Mouse (Mus musculus) neural tube, embryonic 15.5 days (tissue): ENCODE results near the gene Timp2. TPM values are rescaled to one million over a fixed set of nuclear protein-coding genes. Genes with fewer than 3 reads are reported as not detected.
A peak's percentile ranks its signal among the peaks of the same experiment; 100 is the strongest.
"Not testable (repeated sequence)": the region's sequence is repeated elsewhere in the genome, so short reads cannot be mapped to it uniquely, and the experiment has no call there.

Source experiments
- ATAC-seq: fragments of 200-750 bp; cut with Nextera tagmentation; 2 replicates; pipeline ENCODE4 v1.8.0; 2017; ENCODE audit warnings: mild to moderate bottlenecking, moderate TSS enrichment, moderate library complexity; ENCODE audit not compliant: low FRiP score
- H3K27ac ChIP-seq: fragments of 300-500 bp; sonication (generic); replicated peaks from 2 replicates; pipeline ENCODE4 v1.5.1; 2015; ENCODE audit warnings: mild to moderate bottlenecking, inconsistent platforms
- H3K27me3 ChIP-seq: fragments of 300-500 bp; sonication (generic); replicated peaks from 2 replicates; pipeline ENCODE4 v1.6.1; 2015; ENCODE audit warnings: inconsistent platforms
- H3K36me3 ChIP-seq: fragments of 300-500 bp; sonication (generic); 2 replicates; pipeline ENCODE4 v1.6.1; 2015; ENCODE audit warnings: inconsistent platforms
- H3K4me1 ChIP-seq: fragments of 300-500 bp; sonication (generic); 2 replicates; pipeline ENCODE4 v1.6.1; 2015; ENCODE audit warnings: inconsistent platforms
- H3K4me2 ChIP-seq: fragments of 300-500 bp; sonication (generic); 2 replicates; pipeline ENCODE4 v1.6.1; 2015; ENCODE audit warnings: inconsistent platforms, mild to moderate bottlenecking, moderate library complexity
- H3K4me3 ChIP-seq: fragments of 300-500 bp; sonication (generic); replicated peaks from 2 replicates; pipeline ENCODE4 v1.5.1; 2015; ENCODE audit warnings: mild to moderate bottlenecking, inconsistent platforms
- H3K9ac ChIP-seq: fragments of 300-500 bp; sonication (generic); replicated peaks from 2 replicates; pipeline ENCODE4 v1.6.1; 2015; ENCODE audit warnings: mild to moderate bottlenecking, inconsistent platforms
- H3K9me3 ChIP-seq: fragments of 300-500 bp; sonication (generic); replicated peaks from 2 replicates; pipeline ENCODE4 v1.6.1; 2016; ENCODE audit warnings: inconsistent platforms
- WGBS: fragments of 180-500 bp; shearing (Covaris S2); methylation state at CpG from one replicate; pipeline ENCODE4 v1.1.7; 2015; ENCODE audit warnings: mixed read lengths; 5-methylcytosine and 5-hydroxymethylcytosine counted together
- polyA plus RNA-seq: library from polyadenylated mRNA; unstranded; fragments of >200 nt; fragmentation: Nextera tagmentation; extraction: Ambion mirVana; gene quantifications from 2 replicates; pipeline ENCODE4 v1.2.1, GENCODE M21; 2015

Timp2 gene
- polyA plus RNA-seq, 1 experiment from 2014 or later, result 84.6 TPM

GRCm38 (mm10) chr11:118316231-118316806 lies 39.2 kb downstream of the Timp2 start:
- 92% methylated on average over 8 of the region's 8 CpGs for WGBS

GRCm38 (mm10) chr11:118312132-118312723 lies 43.3 kb downstream of the Timp2 start:
- no peak for ATAC-seq
- Histone ChIP-seq H3K27me3 (no peaks in the 10 kb centered on the region), H3K4me2 (no peak overlapping the region), H3K9ac (no peak overlapping the region), H3K36me3 (peaks cover 56% of the 10 kb centered on the region), H3K27ac (no peak overlapping the region), H3K9me3 (peaks cover 4% of the 10 kb centered on the region; the same call in 1 of the 2 replicates), H3K4me3 (no peak overlapping the region), H3K4me1 (no peaks in the 10 kb centered on the region)
- 84% methylated on average over 6 of the region's 6 CpGs for WGBS

More at GRCm38 (mm10) chr11:118316231-118316806, 39.2 kb downstream of the Timp2 start:
- Histone ChIP-seq H3K4me2 (no peak overlapping the region), H3K9me3 (no peaks in the 10 kb centered on the region), H3K27me3 (no peaks in the 10 kb centered on the region), H3K36me3 (peaks cover 41% of the 10 kb centered on the region), H3K9ac (no peak overlapping the region), H3K27ac (no peak overlapping the region), H3K4me3 (no peak overlapping the region), H3K4me1 (peaks cover 9% of the 10 kb centered on the region)
- ATAC-seq, result no peak

DNA sequence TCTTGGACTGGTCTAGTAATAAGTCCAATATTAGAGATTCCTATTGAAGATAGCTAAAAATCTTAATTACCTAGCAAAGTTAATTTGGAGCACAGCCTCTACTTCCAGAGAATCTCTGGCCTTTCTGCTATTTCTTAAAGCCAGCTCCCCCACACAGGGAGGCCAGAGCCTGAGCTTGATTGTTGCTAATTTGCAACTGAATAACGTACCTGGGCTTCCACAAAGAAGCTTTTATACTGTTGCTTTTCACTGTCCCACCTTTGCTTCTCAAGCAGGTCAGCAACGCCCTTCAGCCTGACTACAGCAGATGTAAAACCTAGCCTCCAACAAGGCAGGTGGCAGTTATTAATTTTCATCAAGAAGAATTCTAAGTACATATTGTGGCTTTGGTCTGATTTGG lies 47.6 kb downstream of the Timp2 start:
- not testable (repeated sequence) for H3K27ac ChIP-seq, H3K4me1 ChIP-seq, H3K9me3 ChIP-seq, H3K27me3 ChIP-seq, H3K4me2 ChIP-seq, ATAC-seq, H3K9ac ChIP-seq, H3K4me3 ChIP-seq
- 83% methylated on average over 2 of the region's 2 CpGs for WGBS
- H3K36me3 ChIP-seq, result peaks cover 52% of the 10 kb centered on the region

DNA sequence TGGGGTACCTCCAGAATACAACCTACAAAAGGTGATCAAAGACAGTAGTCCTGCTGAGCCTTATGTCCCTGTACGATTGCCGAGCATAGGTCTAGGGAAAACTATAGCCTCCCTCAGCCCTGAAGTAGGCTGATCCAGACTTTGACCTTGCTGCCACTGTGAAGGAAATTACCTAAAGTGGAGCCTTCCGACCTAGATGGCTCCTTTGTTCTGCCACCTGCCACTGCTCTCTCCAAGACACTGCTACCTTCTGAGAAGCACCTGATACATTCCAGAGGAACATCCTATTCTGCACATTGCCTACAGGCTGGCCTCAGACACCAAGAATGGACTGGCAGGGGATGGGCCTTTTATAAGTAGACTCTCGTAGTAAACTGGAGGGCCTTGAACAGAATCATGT lies 51.6 kb downstream of the Timp2 start:
- H3K9ac ChIP-seq, H3K9me3 ChIP-seq, H3K4me2 ChIP-seq, ATAC-seq, H3K4me1 ChIP-seq, H3K4me3 ChIP-seq, H3K27ac ChIP-seq, H3K27me3 ChIP-seq: not testable (repeated sequence)
- 96% methylated on average over 4 of the region's 4 CpGs for WGBS
- peaks cover 37% of the 10 kb centered on the region for H3K36me3 ChIP-seq

GRCm38 (mm10) chr11:118298810-118299209 lies 56.7 kb downstream of the Timp2 start:
- 69% methylated on average over 2 of the region's 2 CpGs for WGBS

DNA sequence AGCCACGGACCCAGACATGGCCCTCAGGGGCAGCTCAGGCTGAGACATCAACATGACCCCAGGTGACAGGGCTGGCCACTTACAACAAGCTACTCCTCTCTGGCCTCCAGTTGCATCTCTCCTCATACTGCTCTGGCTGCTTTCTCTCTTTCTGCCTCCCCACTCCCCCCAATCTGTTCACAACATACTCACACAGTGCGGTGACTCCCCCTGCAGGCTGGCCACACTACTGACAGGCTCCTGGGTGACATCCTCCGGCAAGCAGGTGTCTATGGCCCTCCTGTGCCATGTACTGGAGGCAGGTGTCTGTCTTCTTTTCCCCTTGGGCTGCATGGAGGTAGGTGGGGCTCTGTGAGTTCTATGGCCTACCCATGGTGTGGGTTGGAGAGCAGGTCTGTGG lies 57.6 kb downstream of the Timp2 start:
- Histone ChIP-seq H3K9me3 (no peaks in the 10 kb centered on the region), H3K4me1 (no peaks in the 10 kb centered on the region), H3K4me2 (no peak overlapping the region), H3K27ac (no peak overlapping the region), H3K36me3 (peaks cover 12% of the 10 kb centered on the region; the same call in 1 of the 2 replicates), H3K27me3 (no peaks in the 10 kb centered on the region), H3K9ac (no peak overlapping the region), H3K4me3 (no peak overlapping the region)
- 85% methylated on average over 3 of the region's 3 CpGs for whole genome bisulfite sequencing
- no peak for ATAC-seq

More at GRCm38 (mm10) chr11:118298810-118299209, 56.7 kb downstream of the Timp2 start:
- H3K4me1 ChIP-seq, result no peaks in the 10 kb centered on the region
- H3K4me3 ChIP-seq, result no peak overlapping the region
- no peak overlapping the region for H3K27ac ChIP-seq
- no peak overlapping the region for H3K4me2 ChIP-seq
- H3K9ac ChIP-seq, result no peak overlapping the region
- H3K27me3 ChIP-seq, result no peaks in the 10 kb centered on the region
- no peaks in the 10 kb centered on the region for H3K9me3 ChIP-seq
- H3K36me3 ChIP-seq, result peaks cover 20% of the 10 kb centered on the region; the same call in 1 of the 2 replicates
- no peak for ATAC-seq

DNA sequence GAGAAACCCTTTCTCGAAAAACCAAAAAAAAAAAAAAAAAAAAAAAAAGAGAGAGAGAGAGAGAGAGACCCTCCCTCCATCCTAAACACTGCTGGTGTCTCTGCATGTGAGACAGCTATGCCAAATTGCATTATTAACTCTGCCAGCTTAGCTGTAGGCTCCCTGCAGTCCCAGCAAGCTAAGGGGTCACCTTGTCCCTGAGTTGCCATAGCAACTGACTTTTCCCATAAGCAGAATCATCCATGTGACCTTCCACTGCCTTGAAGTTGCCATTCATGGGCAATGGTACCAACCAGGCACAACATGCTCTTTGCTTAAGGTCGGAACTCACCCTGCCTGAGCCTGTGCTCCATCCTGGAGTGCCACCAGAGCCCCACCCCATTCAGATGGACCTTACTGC lies 60.5 kb downstream of the Timp2 start:
- Histone ChIP-seq H3K27me3 (no peaks in the 10 kb centered on the region), H3K27ac (no peak overlapping the region), H3K36me3 (no peaks in the 10 kb centered on the region), H3K4me1 (peaks cover 9% of the 10 kb centered on the region; the same call in 1 of the 2 replicates), H3K4me3 (no peak overlapping the region), H3K9ac (no peak overlapping the region), H3K4me2 (no peak overlapping the region), H3K9me3 (no peaks in the 10 kb centered on the region)
- WGBS, result 95% methylated on average over 2 of the region's 2 CpGs
- ATAC-seq, result no peak

GRCm38 (mm10) chr11:118292671-118293070 lies 62.9 kb downstream of the Timp2 start:
- H3K9ac ChIP-seq, result no peak overlapping the region
- no peak overlapping the region for H3K4me3 ChIP-seq
- no peaks in the 10 kb centered on the region for H3K9me3 ChIP-seq
- H3K27me3 ChIP-seq, result no peaks in the 10 kb centered on the region
- ATAC-seq, result no peak
- no peak overlapping the region for H3K4me2 ChIP-seq
- peaks cover 25% of the 10 kb centered on the region for H3K4me1 ChIP-seq
- H3K36me3 ChIP-seq, result no peaks in the 10 kb centered on the region
- WGBS, result 79% methylated on average over 6 of the region's 6 CpGs
- no peak overlapping the region for H3K27ac ChIP-seq

DNA sequence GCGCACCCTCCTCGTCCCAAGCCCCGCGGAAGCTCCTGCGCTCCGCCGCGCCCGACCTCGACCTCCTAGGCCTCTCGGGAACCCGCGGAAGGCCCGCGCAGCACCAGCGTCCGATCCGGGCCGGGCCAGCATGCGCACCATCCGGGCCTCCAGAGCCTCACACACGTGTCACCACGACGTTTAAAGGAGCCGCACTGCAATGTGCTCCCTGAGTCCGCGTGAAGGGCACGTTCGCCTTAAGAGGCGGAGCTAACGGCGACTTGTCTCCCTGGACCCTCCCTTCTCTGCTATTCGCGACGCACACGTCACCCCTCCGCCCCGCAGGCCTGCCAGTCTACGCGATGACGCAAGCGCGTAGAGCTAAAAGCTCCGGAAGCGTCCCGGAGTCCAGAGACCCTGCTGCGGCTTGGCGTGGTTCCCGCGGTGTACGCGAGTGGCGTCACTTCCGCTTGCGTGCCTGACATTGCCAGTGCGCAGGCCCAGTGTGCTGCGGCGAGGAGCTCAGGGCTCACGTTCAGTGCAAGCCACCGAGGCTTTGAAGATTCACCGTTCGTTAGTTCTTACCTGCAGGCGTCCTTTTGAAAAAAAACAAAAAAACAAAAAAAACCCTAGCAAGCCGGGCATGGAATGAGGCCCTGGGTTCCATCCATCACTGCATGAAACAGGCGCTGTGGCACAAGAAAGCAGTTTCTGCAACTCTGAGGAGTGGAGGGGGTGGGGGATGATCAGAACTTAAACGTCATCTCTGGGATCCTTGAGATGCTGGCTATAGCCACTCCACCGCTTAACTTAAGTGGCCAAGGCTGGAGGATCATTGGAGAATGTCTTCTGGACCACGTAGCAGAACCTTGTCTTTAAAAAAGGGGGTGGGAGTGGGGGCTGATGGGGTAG lies 65.3 kb downstream of the Timp2 start, which contains the start of gene Usp36:
Gene Usp36 (minus strand): TSS at position 246 of the 891 bp plus-strand sequence.
- H3K4me2 ChIP-seq, result peak within 1 kb of the TSS; percentile 91
- peaks cover 27% of the 10 kb centered on the region for H3K4me1 ChIP-seq
- H3K4me3 ChIP-seq, result peak within 1 kb of the TSS; percentile 88
- WGBS, result 1% methylated on average over 68 of the region's 68 CpGs
- ATAC-seq, result peak; percentile 99
- H3K27ac ChIP-seq, result peak within 1 kb of the TSS; percentile 92
- peaks cover 18% of the 10 kb centered on the region for H3K36me3 ChIP-seq
- H3K9me3 ChIP-seq, result no peaks in the 10 kb centered on the region
- H3K9ac ChIP-seq, result peak within 1 kb of the TSS; percentile 98
- no peaks in the 10 kb centered on the region for H3K27me3 ChIP-seq

GRCm38 (mm10) chr11:118289562-118289961 lies 66.0 kb downstream of the Timp2 start:
- peaks cover 27% of the 10 kb centered on the region for H3K4me1 ChIP-seq
- H3K9me3 ChIP-seq, result no peaks in the 10 kb centered on the region
- H3K4me3 ChIP-seq, result peak overlapping the region; percentile 88
- peak; percentile 32 for ATAC-seq
- WGBS, result 0% methylated on average over 22 of the region's 22 CpGs
- H3K27ac ChIP-seq, result peak overlapping the region; percentile 88
- peaks cover 25% of the 10 kb centered on the region for H3K36me3 ChIP-seq
- no peaks in the 10 kb centered on the region for H3K27me3 ChIP-seq
- peak overlapping the region; percentile 91 for H3K4me2 ChIP-seq
- H3K9ac ChIP-seq, result peak overlapping the region; percentile 98

- peak overlapping the region; percentile 88 for H3K4me3 ChIP-seq
- H3K4me2 ChIP-seq, result peak overlapping the region; percentile 91
- peak overlapping the region; percentile 98 for H3K9ac ChIP-seq
- H3K27ac ChIP-seq, result peak overlapping the region; percentile 88
- H3K4me1 ChIP-seq, result peaks cover 27% of the 10 kb centered on the region
- peaks cover 30% of the 10 kb centered on the region for H3K36me3 ChIP-seq
- WGBS, result 1% methylated on average over 16 of the region's 16 CpGs
- H3K9me3 ChIP-seq, result no peaks in the 10 kb centered on the region
- H3K27me3 ChIP-seq, result no peaks in the 10 kb centered on the region
- ATAC-seq, result no peak
These were observed 66.5 kb downstream of the Timp2 start for GRCm38 (mm10) chr11:118289037-118289511.
